Mouse (Mus musculus) stomach, postnatal 0 days (tissue): ENCODE results near the gene Wdr48. TPM values are rescaled to one million over a fixed set of nuclear protein-coding genes. Genes with fewer than 3 reads are reported as not detected.
A peak's percentile ranks its signal among the peaks of the same experiment; 100 is the strongest.

Source experiments
- ATAC-seq: fragments of 200-750 bp; cut with Nextera tagmentation; 2 replicates; pipeline ENCODE4 v1.8.0; 2017; ENCODE audit not compliant: low FRiP score, low TSS enrichment
- DNase-seq: peaks from one replicate; pipeline ENCODE4 v3.0.0-alpha.2; 2016; ENCODE audit warnings: low spot score
- H3K27ac ChIP-seq: fragments of 300-500 bp; sonication (generic); replicated peaks from 2 replicates; pipeline ENCODE4 v1.5.1; 2014; ENCODE audit warnings: mild to moderate bottlenecking, control low read depth
- H3K27me3 ChIP-seq: fragments of 300-500 bp; sonication (generic); 2 replicates; pipeline ENCODE4 v1.6.1; 2014; ENCODE audit warnings: low read length; ENCODE audit not compliant: control insufficient read depth, insufficient read depth
- H3K36me3 ChIP-seq: fragments of 300-500 bp; sonication (generic); 2 replicates; pipeline ENCODE4 v1.6.1; 2014; ENCODE audit warnings: low read length, mixed read lengths; ENCODE audit not compliant: control insufficient read depth, insufficient read depth
- H3K4me1 ChIP-seq: fragments of 300-500 bp; sonication (generic); replicated peaks from 2 replicates; pipeline ENCODE4 v1.6.1; 2014; ENCODE audit warnings: antibody characterized with exemption; ENCODE audit not compliant: control insufficient read depth, insufficient read depth
- H3K4me2 ChIP-seq: fragments of 300-500 bp; sonication (generic); replicated peaks from 2 replicates; pipeline ENCODE4 v1.6.1; 2014; ENCODE audit warnings: low read depth, mild to moderate bottlenecking, control low read depth, moderate library complexity
- H3K4me3 ChIP-seq: fragments of 300-500 bp; sonication (generic); 2 replicates; pipeline ENCODE4 v1.5.1; 2014; ENCODE audit warnings: low read depth, low read length, control low read depth
- H3K9ac ChIP-seq: fragments of 300-500 bp; sonication (generic); 2 replicates; pipeline ENCODE4 v1.6.1; 2014; ENCODE audit warnings: mild to moderate bottlenecking, low read length, control low read depth, mixed read lengths
- H3K9me3 ChIP-seq: fragments of 300-500 bp; sonication (generic); 2 replicates; pipeline ENCODE4 v1.6.1; 2016; ENCODE audit warnings: low read length; ENCODE audit not compliant: control insufficient read depth
- CTCF ChIP-seq: IDR thresholded peaks from 2 replicates; pipeline ENCODE4 v1.5.1; 2016; ENCODE audit warnings: antibody characterized with exemption, low read depth, mild to moderate bottlenecking, moderate library complexity
- EP300 ChIP-seq: optimal IDR thresholded peaks from 2 replicates; pipeline ENCODE3; 2016; ENCODE audit warnings: antibody characterized with exemption
- WGBS: fragments of 180-500 bp; shearing (Covaris S2); extraction: QIAGEN DNeasy Blood & Tissue Kit; methylation state at CpG from one replicate; pipeline ENCODE4 v1.1.7; 2014; 5-methylcytosine and 5-hydroxymethylcytosine counted together
- polyA plus RNA-seq: library from polyadenylated mRNA; unstranded; fragments of >200 nt; fragmentation: Nextera tagmentation; extraction: Ambion mirVana; gene quantifications from 2 replicates; pipeline ENCODE4 v1.2.1, GENCODE M21; 2015

Gene Wdr48
- polyA plus RNA-seq, 1 experiment from 2014 or later: 17.2 TPM

DNA sequence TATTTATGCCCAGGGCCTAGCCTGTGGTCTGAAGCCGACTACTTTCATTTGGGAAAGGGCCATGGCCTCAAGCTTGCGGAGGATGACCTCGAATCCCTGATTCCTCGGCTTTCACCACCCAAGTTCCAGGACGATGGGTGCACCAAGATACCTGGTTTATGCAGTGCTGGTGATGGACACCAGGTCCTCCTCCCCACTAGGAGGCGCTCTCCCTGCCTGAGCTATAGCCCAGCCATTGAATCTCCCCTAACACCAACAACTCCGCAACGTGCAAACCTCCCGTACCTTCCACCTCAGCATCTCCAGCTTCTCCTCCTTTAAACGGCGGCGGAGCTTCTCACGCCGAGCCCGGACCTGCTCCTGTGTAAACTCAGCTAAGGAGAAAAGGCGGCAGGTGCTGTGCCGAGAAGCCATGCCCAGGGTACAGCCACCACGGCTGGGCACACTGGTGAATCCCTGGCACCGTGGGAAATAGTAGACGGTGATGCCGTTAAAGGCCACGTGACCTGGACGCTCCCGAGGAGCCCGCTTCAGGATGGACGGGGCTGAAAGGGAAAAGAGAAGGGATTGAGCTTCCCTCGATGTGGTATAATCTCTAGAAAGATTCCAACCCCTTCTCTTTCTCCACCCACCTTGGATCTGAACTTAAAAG is 79.3 kb downstream of the Wdr48 start:
- Histone ChIP-seq H3K9me3 (no peaks in the 10 kb centered on the region), H3K9ac (no peak overlapping the region), H3K36me3 (peaks cover 25% of the 10 kb centered on the region), H3K27me3 (no peaks in the 10 kb centered on the region; the same call in 1 of the 2 replicates), H3K4me1 (0 out of 2 replicates have a peak, but pooled peaks cover 12% of the 10 kb centered on the region), H3K27ac (no peak overlapping the region), H3K4me2 (no peak overlapping the region), H3K4me3 (no peak overlapping the region)
- DNase-seq (no peak), ATAC-seq (no peak)
- TF ChIP-seq EP300: no peak
- TF ChIP-seq CTCF: peak; percentile 67
- 89% methylated on average over 27 of the region's 27 CpGs for WGBS

GRCm38 (mm10) chr9:119974609-119975008 is 79.9 kb downstream of the Wdr48 start:
- Histone ChIP-seq H3K4me3 (no peak overlapping the region), H3K4me2 (no peak overlapping the region), H3K27me3 (no peaks in the 10 kb centered on the region; the same call in 1 of the 2 replicates), H3K27ac (no peak overlapping the region), H3K36me3 (peaks cover 25% of the 10 kb centered on the region), H3K9ac (no peak overlapping the region), H3K9me3 (no peaks in the 10 kb centered on the region), H3K4me1 (0 out of 2 replicates have a peak, but pooled peaks cover 12% of the 10 kb centered on the region)
- no peak for DNase-seq
- no peak for ATAC-seq
- WGBS: 71% methylated on average over 5 of the region's 5 CpGs
- peak; percentile 52 for TF ChIP-seq CTCF
- no peak for TF ChIP-seq EP300

- H3K9ac ChIP-seq: no peak overlapping the region
- no peak for DNase-seq
- no peak overlapping the region for H3K27ac ChIP-seq
- H3K4me1 ChIP-seq: 0 out of 2 replicates have a peak, but pooled peaks cover 12% of the 10 kb centered on the region
- WGBS: 77% methylated on average over 4 of the region's 4 CpGs
- peaks cover 25% of the 10 kb centered on the region for H3K36me3 ChIP-seq
- no peak overlapping the region for H3K4me2 ChIP-seq
- H3K27me3 ChIP-seq: no peaks in the 10 kb centered on the region; the same call in 1 of the 2 replicates
- H3K4me3 ChIP-seq: no peak overlapping the region
- TF ChIP-seq CTCF (no peak), EP300 (no peak)
- no peak for ATAC-seq
- H3K9me3 ChIP-seq: no peaks in the 10 kb centered on the region
These were observed 80.6 kb downstream of the Wdr48 start for GRCm38 (mm10) chr9:119975286-119975685.

Other genes starting within 250 kb of the Wdr48 start
- gene Scn10a, start 175.6 kb upstream of the Wdr48 start, polyA plus RNA-seq: 0.07 TPM in 1 of 2 replicates, not detected in the other
- 0.01 and 0.04 TPM in 2 replicates for gene Scn11a, start 69.4 kb upstream of the Wdr48 start, polyA plus RNA-seq
- gene Gorasp1, start 42.7 kb downstream of the Wdr48 start, polyA plus RNA-seq: 17.8 and 18.8 TPM in 2 replicates
- 0.04 TPM in 2 replicates for gene Ttc21a, start 42.7 kb downstream of the Wdr48 start, polyA plus RNA-seq
- gene Csrnp1, start 89.8 kb downstream of the Wdr48 start, polyA plus RNA-seq: 5.5 and 5.6 TPM in 2 replicates
- 0.05 and 0.11 TPM in 2 replicates for gene Xirp1, start 128.7 kb downstream of the Wdr48 start, polyA plus RNA-seq
- gene Cx3cr1, start 175.0 kb downstream of the Wdr48 start, polyA plus RNA-seq: 8.6 and 9.5 TPM in 2 replicates
- 0.07 and 0.13 TPM in 2 replicates for gene Ccr8, start 197.2 kb downstream of the Wdr48 start, polyA plus RNA-seq
- 16.3 and 18.2 TPM in 2 replicates for gene Slc25a38, start 215.5 kb downstream of the Wdr48 start, polyA plus RNA-seq
- gene Rpsa, start 232.8 kb downstream of the Wdr48 start, polyA plus RNA-seq: 941 and 957 TPM in 2 replicates